Mouse (Mus musculus): ENCODE data around the gene Gm11983. TPM values are rescaled to one million over a fixed set of nuclear protein-coding genes. Genes with fewer than 3 reads are reported as not detected.

The Gm11983 gene
- polyA plus RNA-seq, 1 experiment from 2014 or later, result not detected

GRCm38 (mm10) chr11:6842160-6842559 lies 4.7 kb upstream of the Gm11983 start:
- DNase-seq (ENCODE audit: low spot score) (no peak), ATAC-seq (ENCODE audit: low FRiP score, low TSS enrichment) (no peak)
- no peak overlapping the region for H3K9ac ChIP-seq (ENCODE audit: low read length)
- H3K27ac ChIP-seq (replicated peaks), result no peak overlapping the region
- H3K9me3 ChIP-seq (ENCODE audit: control insufficient read depth, low read length), result no peaks in the 10 kb centered on the region
- H3K27me3 ChIP-seq (ENCODE audit: control insufficient read depth, insufficient read depth, low read length), result no peaks in the 10 kb centered on the region
- H3K4me2 ChIP-seq (replicated peaks; ENCODE audit: low read depth), result no peak overlapping the region
- H3K4me1 ChIP-seq (replicated peaks; ENCODE audit: control insufficient read depth, insufficient read depth), result no peaks in the 10 kb centered on the region
- H3K36me3 ChIP-seq (ENCODE audit: control insufficient read depth, insufficient read depth, low read length), result no peaks in the 10 kb centered on the region
- no peak for TF ChIP-seq CTCF (IDR thresholded peaks at IDR 0.05; ENCODE audit: low read depth)
- no peak for TF ChIP-seq EP300 (optimal IDR thresholded peaks at IDR 0.05)
- WGBS, result 82% methylated on average over 5 of the region's 5 CpGs
- H3K4me3 ChIP-seq (ENCODE audit: low read depth, low read length), result no peak overlapping the region

GRCm38 (mm10) chr11:6840775-6841174 lies 3.3 kb upstream of the Gm11983 start:
- Histone ChIP-seq H3K4me2 (replicated peaks; ENCODE audit: low read depth) (no peak overlapping the region), H3K36me3 (ENCODE audit: control insufficient read depth, insufficient read depth, low read length) (no peaks in the 10 kb centered on the region), H3K9me3 (ENCODE audit: control insufficient read depth, low read length) (no peaks in the 10 kb centered on the region), H3K27me3 (ENCODE audit: control insufficient read depth, insufficient read depth, low read length) (no peaks in the 10 kb centered on the region), H3K4me1 (replicated peaks; ENCODE audit: control insufficient read depth, insufficient read depth) (no peaks in the 10 kb centered on the region), H3K4me3 (ENCODE audit: low read depth, low read length) (no peak overlapping the region), H3K9ac (ENCODE audit: low read length) (no peak overlapping the region), H3K27ac (replicated peaks) (no peak overlapping the region)
- 72% methylated on average over 3 of the region's 3 CpGs for WGBS
- TF ChIP-seq CTCF (IDR thresholded peaks at IDR 0.05; ENCODE audit: low read depth), result no peak
- no peak for TF ChIP-seq EP300 (optimal IDR thresholded peaks at IDR 0.05)
- DNase-seq (ENCODE audit: low spot score) (no peak), ATAC-seq (ENCODE audit: low FRiP score, low TSS enrichment) (no peak)

GRCm38 (mm10) chr11:6834636-6835035 lies 2.8 kb downstream of the Gm11983 start:
- TF ChIP-seq EP300 (optimal IDR thresholded peaks at IDR 0.05), result no peak
- no peak for TF ChIP-seq CTCF (IDR thresholded peaks at IDR 0.05; ENCODE audit: low read depth)
- no peaks in the 10 kb centered on the region for H3K36me3 ChIP-seq (ENCODE audit: control insufficient read depth, insufficient read depth, low read length)
- ATAC-seq (ENCODE audit: low FRiP score, low TSS enrichment) (no peak), DNase-seq (ENCODE audit: low spot score) (no peak)
- H3K4me3 ChIP-seq (ENCODE audit: low read depth, low read length), result no peak overlapping the region
- no peaks in the 10 kb centered on the region for H3K4me1 ChIP-seq (replicated peaks; ENCODE audit: control insufficient read depth, insufficient read depth)
- WGBS, result 66% methylated on average over 13 of the region's 13 CpGs
- H3K9me3 ChIP-seq (ENCODE audit: control insufficient read depth, low read length), result no peaks in the 10 kb centered on the region
- H3K27ac ChIP-seq (replicated peaks), result no peak overlapping the region
- H3K27me3 ChIP-seq (ENCODE audit: control insufficient read depth, insufficient read depth, low read length), result no peaks in the 10 kb centered on the region
- no peak overlapping the region for H3K9ac ChIP-seq (ENCODE audit: low read length)
- H3K4me2 ChIP-seq (replicated peaks; ENCODE audit: low read depth), result no peak overlapping the region

- Histone ChIP-seq H3K27ac (replicated peaks) (no peak overlapping the region), H3K9ac (ENCODE audit: low read length) (no peak overlapping the region), H3K9me3 (ENCODE audit: control insufficient read depth, low read length) (no peaks in the 10 kb centered on the region), H3K4me2 (replicated peaks; ENCODE audit: low read depth) (no peak overlapping the region), H3K27me3 (ENCODE audit: control insufficient read depth, insufficient read depth, low read length) (no peaks in the 10 kb centered on the region), H3K36me3 (ENCODE audit: control insufficient read depth, insufficient read depth, low read length) (no peaks in the 10 kb centered on the region), H3K4me1 (replicated peaks; ENCODE audit: control insufficient read depth, insufficient read depth) (no peaks in the 10 kb centered on the region), H3K4me3 (ENCODE audit: low read depth, low read length) (no peak overlapping the region)
- no peak for DNase-seq (ENCODE audit: low spot score)
- TF ChIP-seq EP300 (optimal IDR thresholded peaks at IDR 0.05) (no peak), CTCF (IDR thresholded peaks at IDR 0.05; ENCODE audit: low read depth) (no peak)
- ATAC-seq (ENCODE audit: low FRiP score, low TSS enrichment), result no peak
- WGBS, result 89% methylated on average over 9 of the region's 9 CpGs
These were observed 3.7 kb downstream of the Gm11983 start for GRCm38 (mm10) chr11:6833731-6834130.

- no peak overlapping the region for H3K27ac ChIP-seq (replicated peaks)
- H3K4me3 ChIP-seq (ENCODE audit: low read depth, low read length), result no peak overlapping the region
- H3K4me2 ChIP-seq (replicated peaks; ENCODE audit: low read depth), result no peak overlapping the region
- H3K9ac ChIP-seq (ENCODE audit: low read length), result no peak overlapping the region
- H3K4me1 ChIP-seq (replicated peaks; ENCODE audit: control insufficient read depth, insufficient read depth), result no peaks in the 10 kb centered on the region
- no peak for ATAC-seq (ENCODE audit: low FRiP score, low TSS enrichment)
- TF ChIP-seq CTCF (IDR thresholded peaks at IDR 0.05; ENCODE audit: low read depth), result no peak
- no peak for TF ChIP-seq EP300 (optimal IDR thresholded peaks at IDR 0.05)
- no peak for DNase-seq (ENCODE audit: low spot score)
- no peaks in the 10 kb centered on the region for H3K27me3 ChIP-seq (ENCODE audit: control insufficient read depth, insufficient read depth, low read length)
- H3K9me3 ChIP-seq (ENCODE audit: control insufficient read depth, low read length), result no peaks in the 10 kb centered on the region
- no peaks in the 10 kb centered on the region for H3K36me3 ChIP-seq (ENCODE audit: control insufficient read depth, insufficient read depth, low read length)
- WGBS, result 47% methylated on average over 9 of the region's 9 CpGs
These were observed 5.5 kb downstream of the Gm11983 start for GRCm38 (mm10) chr11:6831931-6832330.

- no peaks in the 10 kb centered on the region for H3K9me3 ChIP-seq (ENCODE audit: control insufficient read depth, low read length)
- ATAC-seq (ENCODE audit: low FRiP score, low TSS enrichment) (no peak), DNase-seq (ENCODE audit: low spot score) (no peak)
- no peaks in the 10 kb centered on the region for H3K36me3 ChIP-seq (ENCODE audit: control insufficient read depth, insufficient read depth, low read length)
- H3K27me3 ChIP-seq (ENCODE audit: control insufficient read depth, insufficient read depth, low read length), result no peaks in the 10 kb centered on the region
- no peak overlapping the region for H3K27ac ChIP-seq (replicated peaks)
- TF ChIP-seq CTCF (IDR thresholded peaks at IDR 0.05; ENCODE audit: low read depth) (no peak), EP300 (optimal IDR thresholded peaks at IDR 0.05) (no peak)
- WGBS, result 36% methylated on average over 5 of the region's 5 CpGs
- no peak overlapping the region for H3K4me3 ChIP-seq (ENCODE audit: low read depth, low read length)
- no peak overlapping the region for H3K4me2 ChIP-seq (replicated peaks; ENCODE audit: low read depth)
- no peak overlapping the region for H3K9ac ChIP-seq (ENCODE audit: low read length)
- H3K4me1 ChIP-seq (replicated peaks; ENCODE audit: control insufficient read depth, insufficient read depth), result no peaks in the 10 kb centered on the region
These were observed 9.3 kb downstream of the Gm11983 start for GRCm38 (mm10) chr11:6828196-6828595.
